Mouse (Mus musculus): ENCODE results near the gene Zmiz2.
"Not testable (repeated sequence)": the region's sequence is repeated elsewhere in the genome, so short reads cannot be mapped to it uniquely, and the experiment has no call there.

The Zmiz2 gene

GRCm38 (mm10) chr11:6398141-6398540 lies 9.3 kb downstream of the Zmiz2 start:
- DNase-seq (ENCODE audit: low read depth, low spot score) = no peak

GRCm38 (mm10) chr11:6402515-6403510 lies 13.9 kb downstream of the Zmiz2 start:
- no peak for DNase-seq (ENCODE audit: low read depth, low spot score)

DNA sequence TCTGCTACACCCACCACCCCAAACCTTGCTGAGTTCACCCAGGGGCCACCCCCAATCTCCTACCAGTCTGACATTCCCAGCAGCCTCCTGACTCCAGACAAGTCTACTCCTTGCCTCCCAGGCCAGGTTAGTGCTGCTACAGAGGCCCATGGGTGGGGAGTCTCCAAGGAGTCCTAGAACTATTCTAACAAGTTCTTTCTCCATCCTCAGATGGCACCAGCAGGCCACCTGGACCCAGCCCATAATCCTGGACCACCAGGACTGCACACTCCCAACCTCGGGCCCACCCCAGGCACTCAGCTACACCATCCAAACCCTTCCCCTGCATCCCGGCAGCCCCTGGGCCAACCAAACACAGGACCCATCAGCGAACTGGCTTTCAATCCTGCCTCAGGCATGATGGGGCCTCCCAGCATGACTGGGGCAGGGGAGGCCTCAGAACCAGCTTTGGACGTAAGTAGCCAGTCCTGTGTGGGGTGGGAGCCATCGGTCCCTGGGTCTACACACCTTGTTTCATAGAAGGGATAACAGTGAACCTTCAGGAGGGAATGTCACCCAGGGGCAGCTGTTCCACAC lies 15.0 kb downstream of the Zmiz2 start:
- DNase-seq (ENCODE audit: low read depth, low spot score) = no peak

DNA sequence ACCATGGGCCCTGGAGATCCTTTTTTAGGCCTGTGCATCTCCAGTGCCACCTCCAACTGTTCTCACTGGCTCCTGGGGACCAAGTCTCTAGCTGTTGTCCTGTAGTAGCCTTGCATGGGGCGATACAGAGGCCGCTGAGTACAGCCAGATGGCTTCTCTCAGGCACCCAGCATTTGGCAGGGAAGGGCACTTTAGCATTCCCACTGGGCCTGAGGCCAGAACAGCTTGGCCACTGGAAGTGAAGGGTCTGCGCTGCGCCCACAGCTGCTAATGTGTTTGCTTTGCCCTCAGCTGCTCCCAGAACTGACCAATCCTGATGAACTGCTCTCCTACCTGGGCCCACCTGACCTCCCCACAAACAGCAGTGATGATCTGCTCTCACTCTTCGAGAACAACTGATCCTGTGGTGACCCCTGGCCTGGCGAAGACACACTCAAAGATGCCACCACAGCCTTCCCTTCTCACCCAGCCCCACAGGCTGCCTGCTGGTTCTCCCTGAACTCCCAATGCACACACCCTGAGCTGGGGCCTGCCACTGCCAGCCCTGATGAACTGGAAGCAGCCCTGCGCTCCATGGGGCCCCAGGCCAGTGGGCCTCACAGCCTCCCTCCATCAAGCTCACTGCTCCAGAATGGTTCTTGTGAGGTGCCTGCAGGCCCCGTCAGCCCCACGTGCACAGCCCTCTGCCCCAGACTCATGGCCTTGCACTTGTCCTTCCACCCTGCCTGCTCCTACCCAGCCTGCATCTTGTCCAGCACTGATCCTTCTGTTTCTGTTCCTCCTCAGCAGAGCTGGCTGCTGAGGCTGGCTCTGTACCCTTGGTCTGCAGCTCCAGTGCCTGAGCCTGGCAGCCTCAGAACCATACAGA lies 16.1 kb downstream of the Zmiz2 start:
- DNase-seq (ENCODE audit: low read depth, low spot score) = no peak

DNA sequence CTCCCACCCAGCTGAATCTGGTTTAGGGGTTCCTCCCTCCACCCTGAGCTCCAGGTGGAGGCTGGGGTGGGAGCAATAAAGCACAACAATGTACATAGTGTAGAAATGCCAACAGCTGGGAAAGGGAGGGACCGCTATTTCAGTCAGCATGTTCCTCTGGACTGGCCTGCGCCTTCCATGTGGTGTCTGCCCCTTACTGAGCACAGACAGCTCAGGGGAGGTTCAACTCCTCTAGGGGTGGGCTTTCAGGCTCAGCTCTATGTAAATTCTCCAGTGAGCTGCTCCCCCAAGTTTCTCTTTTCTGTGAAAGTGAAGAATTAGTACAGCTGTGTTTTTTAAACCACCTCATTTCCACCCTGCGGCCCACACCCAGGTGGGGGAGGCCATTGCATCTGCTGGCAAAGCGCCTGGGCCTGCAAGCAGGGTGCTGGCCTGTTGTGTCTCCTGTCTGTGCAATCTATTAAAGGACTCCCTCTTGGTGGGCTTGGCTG lies 16.8 kb downstream of the Zmiz2 start:
- no peak for DNase-seq (ENCODE audit: low read depth, low spot score)

GRCm38 (mm10) chr11:6406251-6407161 lies 17.6 kb downstream of the Zmiz2 start:
- peak; percentile 90 for DNase-seq (ENCODE audit: low read depth, low spot score)

DNA sequence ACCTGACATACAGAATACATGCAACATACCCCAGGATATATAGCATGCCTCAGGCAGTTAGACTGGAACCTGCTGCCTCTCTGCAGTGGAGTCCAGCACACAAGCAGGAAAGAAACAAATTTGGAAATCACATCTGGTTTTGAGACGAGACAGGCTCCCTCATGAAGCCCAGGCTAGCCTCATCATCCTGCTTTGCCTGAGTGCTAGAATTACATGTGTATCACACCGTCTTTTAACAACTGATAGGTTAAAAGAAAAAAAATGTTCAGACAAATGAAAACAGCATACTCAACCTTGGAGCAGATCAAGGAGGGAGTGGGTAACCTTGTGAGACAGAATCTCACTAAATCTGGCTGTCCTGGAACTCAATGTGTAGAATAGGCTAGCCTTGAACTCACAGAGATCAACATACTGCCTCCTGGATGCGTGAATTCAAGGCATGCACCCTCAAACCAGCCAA lies 18.3 kb downstream of the Zmiz2 start:
- DNase-seq (ENCODE audit: low read depth, low spot score) = no peak

DNA sequence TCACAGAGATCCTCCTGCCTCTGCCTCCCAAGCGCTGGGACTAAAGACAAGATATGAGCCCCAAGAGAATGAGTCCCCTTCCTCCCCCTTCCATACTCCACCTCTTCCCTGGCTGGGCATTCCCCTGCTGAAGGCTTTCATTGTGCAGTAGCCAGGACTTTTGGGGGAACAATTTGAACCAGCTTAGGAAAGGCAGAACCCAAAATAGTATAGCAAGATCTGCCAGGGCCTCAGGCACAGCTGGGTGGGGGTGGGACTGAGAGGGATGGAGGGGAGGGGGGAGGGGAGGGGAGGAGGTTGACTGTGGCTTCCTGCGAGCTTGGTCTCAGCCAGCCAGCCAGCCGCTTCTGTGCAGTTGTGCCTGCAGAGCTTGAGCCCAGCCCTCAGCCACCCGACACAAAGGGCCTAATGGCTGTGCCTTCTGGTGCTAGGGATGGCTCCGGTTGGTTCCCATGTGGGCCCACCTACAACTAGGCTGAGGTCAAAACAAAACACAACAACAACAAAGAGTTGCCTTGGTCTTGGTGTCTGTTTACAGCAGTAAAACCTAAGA lies 21.3 kb downstream of the Zmiz2 start:
- DNase-seq (ENCODE audit: low read depth, low spot score) = no peak

DNA sequence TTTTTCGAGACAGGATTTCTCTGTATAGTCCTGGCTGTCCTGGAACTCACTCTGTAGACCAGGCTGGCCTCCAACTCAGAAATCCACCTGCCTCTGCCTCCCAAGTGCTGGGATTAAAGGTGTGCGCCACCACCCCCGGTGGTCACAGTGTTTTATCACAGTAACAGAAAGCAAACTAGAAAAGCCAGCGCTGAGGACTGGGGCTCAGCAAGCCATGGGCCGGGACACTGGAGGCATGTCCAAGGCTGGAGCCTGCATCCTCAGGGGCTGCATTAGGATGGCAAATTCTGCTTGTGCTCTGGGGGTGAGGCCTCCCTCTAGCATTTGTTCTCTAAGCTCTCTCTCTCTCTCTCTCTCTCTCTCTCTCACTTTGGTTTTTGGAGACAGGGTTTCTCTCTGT lies 21.9 kb downstream of the Zmiz2 start:
- DNase-seq (ENCODE audit: low read depth, low spot score) = not testable (repeated sequence)

DNA sequence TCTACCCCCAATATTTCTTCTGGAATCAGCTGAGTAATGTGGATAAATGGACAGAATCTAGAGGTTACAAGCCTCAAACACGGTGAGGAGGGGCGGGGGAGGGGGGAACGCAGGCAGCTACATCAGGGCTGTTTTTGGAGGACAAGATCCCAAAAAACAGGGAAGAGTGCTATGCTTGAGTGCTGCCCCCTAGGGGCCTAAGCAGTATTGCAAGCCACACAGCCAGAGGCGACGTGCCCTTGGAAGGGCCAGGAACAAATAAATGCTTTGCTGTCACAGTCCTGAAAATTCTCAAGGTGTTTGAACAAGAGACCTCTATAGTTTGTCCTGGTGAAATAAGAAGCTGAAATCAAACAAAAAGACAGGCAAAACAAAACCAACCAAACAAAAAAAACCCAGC lies 22.8 kb downstream of the Zmiz2 start:
- DNase-seq (ENCODE audit: low read depth, low spot score) = no peak

GRCm38 (mm10) chr11:6413264-6413663 lies 24.4 kb downstream of the Zmiz2 start:
- DNase-seq (ENCODE audit: low read depth, low spot score) = no peak

DNA sequence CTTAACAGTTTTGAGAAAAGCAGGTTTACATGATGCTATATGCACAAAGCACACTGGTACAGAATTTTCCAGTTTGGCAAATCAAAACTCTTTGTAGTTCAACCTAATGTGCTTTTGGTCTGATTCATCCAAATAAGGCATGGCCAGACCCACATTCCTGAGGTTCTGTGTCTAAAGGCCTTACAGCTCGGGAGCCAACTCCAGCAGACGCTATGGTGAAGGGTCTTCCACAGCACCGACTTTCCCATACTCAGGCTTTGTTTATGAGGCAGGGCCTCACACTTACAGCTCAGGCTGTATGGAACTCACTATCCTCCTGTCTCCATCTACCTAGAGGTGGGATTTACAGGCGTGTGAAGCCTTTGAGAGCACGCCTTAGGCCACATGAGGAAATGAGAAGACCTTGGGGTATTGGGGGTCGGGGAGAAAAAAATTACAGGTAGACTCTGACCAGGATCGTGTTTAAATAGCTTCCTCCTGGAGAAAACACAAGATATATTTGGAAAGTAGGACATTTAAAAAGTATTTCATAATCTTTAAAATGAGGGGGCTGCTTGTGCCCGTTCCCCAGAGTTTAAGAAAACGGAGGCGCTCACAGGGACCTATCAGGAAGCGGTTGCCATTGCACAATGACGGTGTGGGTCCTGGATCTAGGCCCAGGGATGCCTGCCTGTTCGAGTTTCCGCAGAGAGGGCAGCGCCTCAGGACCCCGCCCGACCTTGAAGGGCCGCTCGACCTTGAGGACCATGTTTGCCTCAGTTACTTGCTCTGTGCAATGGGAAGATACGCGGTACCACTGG lies 26.1 kb downstream of the Zmiz2 start, which contains the start of gene Ppia:
Gene Ppia, plus strand, starts transcription at position 693 of the 800 bp plus-strand sequence.
- DNase-seq (ENCODE audit: low read depth, low spot score) = no peak

DNA sequence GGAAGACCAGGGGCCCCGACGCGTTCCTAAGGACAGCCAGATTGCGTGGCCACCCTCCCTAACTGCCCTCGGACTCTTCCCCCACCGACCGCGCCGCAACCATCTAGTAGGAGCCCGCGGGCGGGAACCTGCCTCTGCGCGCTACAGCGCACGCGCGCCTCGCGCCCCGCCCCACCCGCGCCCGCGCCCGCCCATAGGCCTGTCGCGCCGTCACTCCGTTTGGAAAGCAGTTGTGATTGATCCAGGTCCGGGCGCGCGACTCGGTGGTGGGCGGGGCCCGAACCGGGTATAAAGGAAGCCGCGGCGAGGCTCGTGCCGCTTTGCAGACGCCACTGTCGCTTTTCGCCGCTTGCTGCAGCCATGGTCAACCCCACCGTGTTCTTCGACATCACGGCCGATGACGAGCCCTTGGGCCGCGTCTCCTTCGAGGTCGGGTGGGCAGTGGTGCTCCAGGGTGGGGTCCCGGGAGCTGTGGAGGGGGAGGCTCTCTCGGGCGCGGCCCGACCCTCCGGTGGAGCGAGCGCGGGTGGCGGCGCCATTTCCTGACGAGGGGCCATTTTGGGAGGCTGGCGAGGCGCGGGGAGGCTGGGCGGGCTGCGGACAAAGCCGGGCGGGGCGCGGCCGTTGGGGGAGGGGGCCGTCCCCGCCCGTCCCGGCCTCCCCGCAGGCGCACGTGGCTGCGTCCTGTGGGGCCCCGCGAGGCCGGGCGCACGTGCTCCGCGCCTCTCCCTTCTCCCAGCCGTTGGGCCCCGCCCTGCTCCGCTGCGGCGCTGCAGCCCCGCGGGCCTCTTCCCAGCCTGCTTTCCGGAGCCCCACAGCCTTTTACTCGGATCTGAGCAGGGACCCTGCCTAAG lies 26.9 kb downstream of the Zmiz2 start:
- DNase-seq (ENCODE audit: low read depth, low spot score) = peak; percentile 97

GRCm38 (mm10) chr11:6416405-6417034 lies 27.6 kb downstream of the Zmiz2 start:
- DNase-seq (ENCODE audit: low read depth, low spot score) = peak; percentile 72

DNA sequence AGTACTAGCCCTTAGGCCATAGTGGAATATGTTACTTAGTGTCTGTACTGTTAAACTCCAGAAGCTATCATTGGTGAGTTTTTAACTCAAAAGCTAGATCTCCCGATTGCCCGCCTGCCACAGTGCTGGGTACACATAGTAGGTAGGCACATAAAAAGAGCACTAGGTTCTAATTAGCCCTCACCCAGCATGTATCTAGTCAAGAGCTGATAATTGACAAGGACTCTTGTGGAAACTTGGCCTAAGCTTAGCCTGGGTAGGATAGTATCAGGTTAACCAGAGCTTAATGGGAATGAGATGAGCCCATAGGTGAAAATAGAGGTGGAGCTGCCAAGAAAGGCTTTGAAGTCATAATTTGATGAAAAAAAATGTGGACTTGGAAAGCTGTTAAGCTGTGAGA lies 28.2 kb downstream of the Zmiz2 start:
- no peak for DNase-seq (ENCODE audit: low read depth, low spot score)

DNA sequence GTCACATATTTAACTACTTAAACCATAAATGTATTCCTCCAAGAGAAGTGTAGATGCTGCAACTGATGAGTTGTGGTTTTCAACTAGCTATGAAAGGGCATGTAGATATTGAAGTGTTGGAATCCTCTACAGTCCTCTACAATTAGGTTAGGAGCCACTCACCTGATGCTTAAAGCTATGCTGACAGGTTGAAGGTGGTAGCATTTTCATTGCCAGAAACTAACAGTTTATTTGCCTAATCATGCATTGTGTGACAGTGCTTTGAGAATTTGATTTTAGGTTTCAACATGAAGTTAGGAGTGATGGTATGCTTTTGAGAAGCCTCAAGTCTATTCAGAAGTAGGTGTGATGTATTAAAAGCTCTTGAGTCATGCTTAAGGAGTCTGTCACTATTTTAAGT lies 28.6 kb downstream of the Zmiz2 start:
- no peak for DNase-seq (ENCODE audit: low read depth, low spot score)

DNA sequence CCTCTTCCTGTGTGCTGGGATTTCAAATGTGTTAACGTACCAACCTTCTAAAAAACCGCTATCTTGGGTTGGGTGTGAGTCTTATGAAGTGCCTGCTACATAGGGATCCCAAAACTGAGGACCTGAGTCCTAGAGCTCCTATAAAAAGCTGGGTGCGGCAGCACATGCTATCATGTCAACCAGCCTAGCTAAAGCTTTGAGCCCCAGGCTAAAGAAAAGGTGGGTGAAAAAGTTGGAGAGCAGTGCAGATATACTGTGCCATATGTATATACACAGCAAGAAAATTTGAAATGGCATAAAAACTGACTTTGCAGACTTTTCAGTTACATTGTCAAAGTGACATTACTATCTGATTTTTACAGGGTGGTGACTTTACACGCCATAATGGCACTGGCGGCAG lies 29.9 kb downstream of the Zmiz2 start:
- no peak for DNase-seq (ENCODE audit: low read depth, low spot score)

DNA sequence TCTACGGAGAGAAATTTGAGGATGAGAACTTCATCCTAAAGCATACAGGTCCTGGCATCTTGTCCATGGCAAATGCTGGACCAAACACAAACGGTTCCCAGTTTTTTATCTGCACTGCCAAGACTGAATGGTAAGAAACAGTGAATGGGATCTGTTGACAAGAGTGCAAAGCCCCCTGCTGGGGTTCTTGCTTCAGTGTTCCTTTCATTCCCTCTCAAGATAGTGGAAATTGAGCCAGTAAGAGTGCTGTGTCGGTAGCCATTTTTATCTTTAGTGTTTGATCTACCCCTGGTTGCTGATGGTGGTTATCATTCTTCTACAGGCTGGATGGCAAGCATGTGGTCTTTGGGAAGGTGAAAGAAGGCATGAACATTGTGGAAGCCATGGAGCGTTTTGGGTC lies 30.3 kb downstream of the Zmiz2 start:
- DNase-seq (ENCODE audit: low read depth, low spot score) = not testable (repeated sequence)
